Mouse (Mus musculus) hindbrain, postnatal 0 days (tissue): Measurements from ENCODE around the gene Rbp2. TPM values are rescaled to one million over a fixed set of nuclear protein-coding genes. Genes with fewer than 3 reads are reported as not detected.

ENCODE experiments used
- ATAC-seq: fragments of 200-750 bp; cut with Nextera tagmentation; 2 replicates; pipeline ENCODE4 v1.8.0; 2017; ENCODE audit warnings: mild to moderate bottlenecking, moderate TSS enrichment, moderate library complexity
- DNase-seq: peaks from one replicate; pipeline ENCODE4 v3.0.0-alpha.2; 2015; ENCODE audit warnings: low spot score
- H3K27ac ChIP-seq: fragments of 300-500 bp; sonication (generic); 2 replicates; pipeline ENCODE4 v1.5.1; 2014; ENCODE audit warnings: mild to moderate bottlenecking
- H3K27me3 ChIP-seq: fragments of 300-500 bp; sonication (generic); 2 replicates; pipeline ENCODE4 v1.6.1; 2014; ENCODE audit warnings: low read length, mixed read lengths; ENCODE audit not compliant: insufficient read depth
- H3K36me3 ChIP-seq: fragments of 300-500 bp; sonication (generic); 2 replicates; pipeline ENCODE4 v1.6.1; 2014; ENCODE audit warnings: low read length, mixed read lengths; ENCODE audit not compliant: insufficient read depth
- H3K4me1 ChIP-seq: fragments of 300-500 bp; sonication (generic); 2 replicates; pipeline ENCODE4 v1.6.1; 2014; ENCODE audit warnings: antibody characterized with exemption, low read length, mixed read lengths; ENCODE audit not compliant: insufficient read depth
- H3K4me2 ChIP-seq: fragments of 300-500 bp; sonication (generic); 2 replicates; pipeline ENCODE4 v1.6.1; 2014; ENCODE audit warnings: low read depth, mild to moderate bottlenecking, low read length, moderate library complexity, mixed read lengths
- H3K4me3 ChIP-seq: fragments of 300-500 bp; sonication (generic); 2 replicates; pipeline ENCODE4 v1.5.1; 2014; ENCODE audit warnings: low read length
- H3K9ac ChIP-seq: fragments of 300-500 bp; sonication (generic); replicated peaks from 2 replicates; pipeline ENCODE4 v1.6.1; 2014; ENCODE audit warnings: mild to moderate bottlenecking, low read length, moderate library complexity, mixed read lengths
- H3K9me3 ChIP-seq: fragments of 300-500 bp; sonication (generic); 2 replicates; pipeline ENCODE4 v1.6.1; 2016; ENCODE audit warnings: low read length, mixed read lengths
- CTCF ChIP-seq: IDR thresholded peaks from 2 replicates; pipeline ENCODE4 v1.5.1; 2016; ENCODE audit warnings: antibody characterized with exemption, control low read depth, low read depth
- WGBS: fragments of 180-500 bp; shearing (Covaris S2); extraction: QIAGEN DNeasy Blood & Tissue Kit; methylation state at CpG from one replicate; pipeline ENCODE4 v1.1.7; 2014; 5-methylcytosine and 5-hydroxymethylcytosine counted together
- polyA plus RNA-seq: library from polyadenylated mRNA; unstranded; fragments of >200 nt; fragmentation: Nextera tagmentation; extraction: Ambion mirVana; gene quantifications from 2 replicates; pipeline ENCODE4 v1.2.1, GENCODE M21; 2015
- total RNA-seq: library from RNA; depleted of rRNA; stranded (reverse); fragments of >200 nt; gene quantifications from 2 replicates; pipeline ENCODE4 v1.2.3, GENCODE M21; 2014; rRNA removed

Gene Rbp2
- total and polyA plus RNA-seq, 2 experiments from 2014 or later, result 1.1 to 1.4 TPM

- Histone ChIP-seq H3K9me3 (no peaks in the 10 kb centered on the region), H3K36me3 (no peaks in the 10 kb centered on the region), H3K27ac (no peak overlapping the region), H3K4me1 (no peaks in the 10 kb centered on the region), H3K4me3 (no peak overlapping the region), H3K27me3 (0 out of 2 replicates have a peak, but pooled peaks cover 3% of the 10 kb centered on the region), H3K9ac (no peak overlapping the region), H3K4me2 (no peak overlapping the region)
- no peak for TF ChIP-seq CTCF
- no peak for ATAC-seq
- no peak for DNase-seq
- WGBS, result 85% methylated on average over 4 of the region's 4 CpGs
Observed at GRCm38 (mm10) chr9:98534675-98535280, 48.9 kb downstream of the Rbp2 start.

GRCm38 (mm10) chr9:98535763-98536162, 49.8 kb downstream of the Rbp2 start:
- Histone ChIP-seq H3K9me3 (no peaks in the 10 kb centered on the region), H3K4me1 (no peaks in the 10 kb centered on the region), H3K9ac (no peak overlapping the region), H3K36me3 (no peaks in the 10 kb centered on the region), H3K4me3 (no peak overlapping the region), H3K27ac (no peak overlapping the region), H3K4me2 (no peak overlapping the region), H3K27me3 (0 out of 2 replicates have a peak, but pooled peaks cover 3% of the 10 kb centered on the region)
- DNase-seq, result peak; percentile 21
- peak; percentile 51; the same call in 1 of the 2 replicates for TF ChIP-seq CTCF
- no peak for ATAC-seq

- WGBS, result 51% methylated on average over 13 of the region's 13 CpGs
- no peak overlapping the region for H3K9ac ChIP-seq
- H3K9me3 ChIP-seq, result no peaks in the 10 kb centered on the region
- ATAC-seq (peak; percentile 64), DNase-seq (peak; percentile 9)
- no peak overlapping the region for H3K27ac ChIP-seq
- H3K4me3 ChIP-seq, result no peak overlapping the region
- no peak for TF ChIP-seq CTCF
- H3K27me3 ChIP-seq, result 0 out of 2 replicates have a peak, but pooled peaks cover 3% of the 10 kb centered on the region
- no peaks in the 10 kb centered on the region for H3K36me3 ChIP-seq
- H3K4me1 ChIP-seq, result no peaks in the 10 kb centered on the region
- H3K4me2 ChIP-seq, result peak overlapping the region; percentile 35
Observed at GRCm38 (mm10) chr9:98538017-98538712, 52.2 kb downstream of the Rbp2 start.

GRCm38 (mm10) chr9:98538713-98539360, 52.9 kb downstream of the Rbp2 start:
- Histone ChIP-seq H3K36me3 (no peaks in the 10 kb centered on the region), H3K9me3 (no peaks in the 10 kb centered on the region), H3K27ac (no peak overlapping the region), H3K9ac (no peak overlapping the region), H3K4me1 (no peaks in the 10 kb centered on the region), H3K4me3 (no peak overlapping the region), H3K4me2 (peak overlapping the region; percentile 35), H3K27me3 (0 out of 2 replicates have a peak, but pooled peaks cover 3% of the 10 kb centered on the region)
- peak; percentile 92 for TF ChIP-seq CTCF
- ATAC-seq (peak; percentile 80), DNase-seq (peak; percentile 91)
- WGBS, result 5% methylated on average over 13 of the region's 13 CpGs

GRCm38 (mm10) chr9:98544042-98544441, 58.1 kb downstream of the Rbp2 start:
- no peak overlapping the region for H3K4me3 ChIP-seq
- no peak overlapping the region for H3K9ac ChIP-seq
- H3K9me3 ChIP-seq, result no peaks in the 10 kb centered on the region
- no peak for TF ChIP-seq CTCF
- no peak overlapping the region for H3K27ac ChIP-seq
- DNase-seq (no peak), ATAC-seq (no peak)
- 91% methylated on average over 3 of the region's 3 CpGs for WGBS
- H3K4me1 ChIP-seq, result no peaks in the 10 kb centered on the region
- H3K4me2 ChIP-seq, result no peak overlapping the region
- H3K36me3 ChIP-seq, result no peaks in the 10 kb centered on the region
- H3K27me3 ChIP-seq, result no peaks in the 10 kb centered on the region

Other genes with a start within 250 kb of the Rbp2 start
- 1.3 and 3.1 TPM in 2 replicates for gene Nmnat3, start 198.7 kb upstream of the Rbp2 start, total RNA-seq
- gene Nmnat3, start 198.7 kb upstream of the Rbp2 start, polyA plus RNA-seq, result 1.5 and 1.7 TPM in 2 replicates
- gene Rbp1, start 63.2 kb upstream of the Rbp2 start, total RNA-seq, result 6.2 and 12.0 TPM in 2 replicates
- gene Rbp1, start 63.2 kb upstream of the Rbp2 start, polyA plus RNA-seq, result 39.1 and 39.5 TPM in 2 replicates
- 66.8 and 67.0 TPM in 2 replicates for gene Copb2, start 77.6 kb downstream of the Rbp2 start, total RNA-seq
- gene Copb2, start 77.6 kb downstream of the Rbp2 start, polyA plus RNA-seq, result 101 and 103 TPM in 2 replicates
- gene Mrps22, start 115.5 kb downstream of the Rbp2 start, total RNA-seq, result 44.8 and 56.8 TPM in 2 replicates
- 43.8 and 48.5 TPM in 2 replicates for gene Mrps22, start 115.5 kb downstream of the Rbp2 start, polyA plus RNA-seq